Mouse (Mus musculus) thymus, adult 2 months (tissue): ENCODE data around the gene Dnaja1.

Experiments used
- CTCF ChIP-seq: fragments of 200-500 bp; IDR thresholded peaks from 2 replicates; pipeline ENCODE4 v1.5.1; 2012; ENCODE audit warnings: mild to moderate bottlenecking, control low read depth, low read length, moderate library complexity, borderline replicate concordance; ENCODE audit not compliant: control insufficient read depth, poor library complexity, insufficient read depth; ENCODE audit errors: extremely low read depth
- POLR2A ChIP-seq: fragments of 200-500 bp; IDR thresholded peaks from 2 replicates; pipeline ENCODE4 v1.6.1; 2012; ENCODE audit warnings: mild to moderate bottlenecking, low read length, control low read depth, moderate library complexity; ENCODE audit not compliant: control insufficient read depth, poor library complexity, insufficient read depth; ENCODE audit errors: extremely low read depth

DNA sequence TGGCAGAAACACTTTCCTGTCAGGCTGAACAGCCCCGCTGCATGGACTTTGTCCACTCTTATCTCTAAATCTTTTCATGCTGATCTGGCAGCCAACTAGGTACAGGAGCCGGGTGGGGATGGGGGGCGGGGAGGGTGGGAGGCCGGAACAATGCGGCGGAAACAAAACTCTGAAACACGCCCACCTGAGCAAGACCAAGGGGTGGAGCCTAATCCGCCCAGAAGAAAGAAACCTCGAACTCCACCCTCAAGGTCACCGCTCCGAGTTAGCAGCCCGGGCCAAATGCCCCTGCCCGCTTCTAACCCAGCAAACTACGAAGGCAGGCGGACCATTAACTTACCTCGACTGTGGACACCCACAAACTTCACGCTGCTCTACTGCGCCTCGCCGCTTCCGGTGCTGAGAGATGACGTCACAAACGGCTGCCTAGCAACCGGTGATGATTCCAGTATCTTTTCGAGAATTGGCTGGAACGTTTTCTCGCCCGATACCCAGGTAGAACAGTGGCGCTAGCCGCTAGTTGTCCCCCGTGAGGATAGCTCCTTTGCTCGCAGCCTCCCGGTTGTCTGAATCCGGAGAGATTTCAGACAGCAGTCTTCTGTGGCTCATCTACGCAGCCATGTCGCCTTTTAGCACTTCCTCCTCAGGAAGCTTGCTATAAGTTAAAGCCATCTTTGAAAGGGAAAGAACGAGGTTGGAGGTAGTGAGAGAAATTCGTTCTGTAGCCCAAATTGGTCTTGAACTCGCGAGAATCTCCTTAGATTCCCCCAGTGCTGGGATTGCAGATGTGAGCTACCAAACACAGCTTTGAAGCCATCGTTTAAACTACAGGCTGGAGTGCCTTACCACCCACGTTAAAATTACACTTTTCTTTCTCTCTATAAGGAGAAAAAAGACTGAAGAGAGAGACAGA, 18.9 kb upstream of the Dnaja1 start, which contains the start of gene Aptx:
- TF ChIP-seq CTCF (0 out of 2 replicates have a peak, but pooled peaks have one; percentile 25), POLR2A (peak; percentile 64)
